Mouse (Mus musculus) neural tube, embryonic 12.5 days (tissue): ENCODE measurements at regions not wholly inside any gene's neighbourhood (a gene's known extent, or its start where the extent isn't known, plus 50 kb on each side); places are given as distances from the start of the nearest gene placed in this dataset.
"Not testable (repeated sequence)": the region's sequence is repeated elsewhere in the genome, so short reads cannot be mapped to it uniquely, and the experiment has no call there.

Experiments used
- ATAC-seq: fragments of 200-750 bp; cut with Nextera tagmentation; 2 replicates; pipeline ENCODE4 v1.8.0; 2017; ENCODE audit warnings: low read depth, mild to moderate bottlenecking, moderate TSS enrichment, moderate library complexity; ENCODE audit not compliant: low FRiP score
- H3K27ac ChIP-seq: fragments of 300-500 bp; sonication (generic); 2 replicates; pipeline ENCODE4 v1.5.1; 2016
- H3K27me3 ChIP-seq: fragments of 300-500 bp; sonication (generic); replicated peaks from 2 replicates; pipeline ENCODE4 v1.6.1; 2016; ENCODE audit warnings: mild to moderate bottlenecking
- H3K36me3 ChIP-seq: fragments of 300-500 bp; sonication (generic); 2 replicates; pipeline ENCODE4 v1.6.1; 2016; ENCODE audit warnings: mild to moderate bottlenecking
- H3K4me1 ChIP-seq: fragments of 300-500 bp; sonication (generic); 2 replicates; pipeline ENCODE4 v1.6.1; 2016
- H3K4me2 ChIP-seq: fragments of 300-500 bp; sonication (generic); replicated peaks from 2 replicates; pipeline ENCODE4 v1.6.1; 2016; ENCODE audit warnings: mild to moderate bottlenecking
- H3K4me3 ChIP-seq: fragments of 300-500 bp; sonication (generic); 2 replicates; pipeline ENCODE4 v1.5.1; 2016
- H3K9ac ChIP-seq: fragments of 300-500 bp; sonication (generic); 2 replicates; pipeline ENCODE4 v1.6.1; 2016; ENCODE audit warnings: mild to moderate bottlenecking
- H3K9me3 ChIP-seq: fragments of 300-500 bp; sonication (generic); 2 replicates; pipeline ENCODE4 v1.6.1; 2016; ENCODE audit warnings: mild to moderate bottlenecking
- WGBS: fragments of 180-500 bp; shearing (Covaris S2); methylation state at CpG from one replicate; pipeline ENCODE4 v1.1.7; 2016; 5-methylcytosine and 5-hydroxymethylcytosine counted together

DNA sequence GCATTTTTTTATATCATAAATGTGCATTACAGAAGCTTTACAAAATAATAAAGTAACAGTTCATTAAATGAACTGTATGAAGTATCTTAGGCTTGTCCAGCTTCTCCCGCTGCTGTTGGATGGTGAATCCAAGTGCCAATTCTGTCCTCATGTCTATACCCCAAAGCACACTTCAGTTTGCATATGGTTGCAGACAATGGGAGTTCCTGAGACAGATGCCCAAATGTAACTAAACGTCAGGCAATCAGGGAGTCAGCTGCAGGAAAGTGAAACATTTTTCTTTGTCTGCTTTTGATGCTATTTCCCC lies 859.4 kb upstream of the Mms22l start:
- ATAC-seq, result 0 out of 2 replicates have a peak, but pooled peaks have one; percentile 46
- H3K9me3 ChIP-seq, result no peaks in the 10 kb centered on the region
- no peaks in the 10 kb centered on the region for H3K4me1 ChIP-seq
- 0 out of 2 replicates have a peak overlapping the region, but pooled peaks have one; percentile 9 for H3K4me2 ChIP-seq
- WGBS, result 34% methylated on average over 2 of the region's 2 CpGs
- no peaks in the 10 kb centered on the region for H3K36me3 ChIP-seq
- no peak overlapping the region for H3K9ac ChIP-seq
- no peaks in the 10 kb centered on the region for H3K27me3 ChIP-seq
- H3K4me3 ChIP-seq, result no peak overlapping the region
- H3K27ac ChIP-seq, result no peak overlapping the region

DNA sequence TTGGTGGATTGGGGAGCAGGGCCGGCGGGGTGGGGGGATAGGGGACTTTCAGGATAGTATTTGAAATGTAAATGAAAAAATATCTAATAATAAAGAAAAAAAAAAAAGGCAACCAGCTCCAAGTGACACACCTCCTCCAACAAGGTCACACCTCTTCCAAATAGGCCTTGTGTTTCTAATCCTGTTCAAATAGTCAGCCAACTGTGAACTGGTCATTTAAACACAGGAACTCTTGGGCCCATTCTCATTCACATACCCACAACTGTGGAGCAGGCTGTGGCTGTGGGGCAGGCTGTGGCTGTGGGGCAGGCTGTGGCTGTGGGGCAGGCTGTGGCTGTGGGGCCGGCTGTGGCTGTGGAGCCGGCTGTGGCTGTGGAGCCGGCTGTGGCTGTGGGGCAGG lies 839.6 kb upstream of the Mms22l start:
- H3K9ac ChIP-seq, H3K4me1 ChIP-seq, H3K9me3 ChIP-seq, ATAC-seq, H3K27ac ChIP-seq, H3K27me3 ChIP-seq, H3K4me3 ChIP-seq, H3K4me2 ChIP-seq, H3K36me3 ChIP-seq: not testable (repeated sequence)
- WGBS, result 89% methylated on average over 5 of the region's 5 CpGs

DNA sequence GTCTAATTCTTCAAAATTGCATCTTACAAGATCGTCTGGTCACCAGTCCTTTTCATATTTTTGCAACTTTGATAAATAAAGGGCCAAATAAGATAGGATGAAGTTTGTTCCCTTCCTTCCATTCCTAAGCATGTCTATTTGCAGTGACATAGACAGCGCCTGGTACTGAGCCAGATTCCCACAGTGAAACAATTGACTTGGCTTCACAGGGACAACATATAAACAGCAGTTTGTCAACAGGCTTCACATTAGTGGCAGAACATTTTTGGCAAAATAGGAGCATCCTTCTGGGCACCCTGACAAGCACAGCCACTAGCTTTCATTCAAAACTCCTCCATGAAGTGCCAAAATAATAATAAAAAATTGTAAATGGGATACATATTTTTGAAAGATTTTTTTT lies 827.4 kb upstream of the Mms22l start:
- H3K4me2 ChIP-seq, result no peak overlapping the region
- no peaks in the 10 kb centered on the region for H3K36me3 ChIP-seq
- H3K27me3 ChIP-seq, result no peaks in the 10 kb centered on the region
- H3K4me1 ChIP-seq, result no peaks in the 10 kb centered on the region
- H3K9me3 ChIP-seq, result no peaks in the 10 kb centered on the region
- no peak overlapping the region for H3K4me3 ChIP-seq
- no peak overlapping the region for H3K27ac ChIP-seq
- H3K9ac ChIP-seq, result no peak overlapping the region
- WGBS, result 93% methylated on average over 2 of the region's 2 CpGs
- no peak for ATAC-seq

DNA sequence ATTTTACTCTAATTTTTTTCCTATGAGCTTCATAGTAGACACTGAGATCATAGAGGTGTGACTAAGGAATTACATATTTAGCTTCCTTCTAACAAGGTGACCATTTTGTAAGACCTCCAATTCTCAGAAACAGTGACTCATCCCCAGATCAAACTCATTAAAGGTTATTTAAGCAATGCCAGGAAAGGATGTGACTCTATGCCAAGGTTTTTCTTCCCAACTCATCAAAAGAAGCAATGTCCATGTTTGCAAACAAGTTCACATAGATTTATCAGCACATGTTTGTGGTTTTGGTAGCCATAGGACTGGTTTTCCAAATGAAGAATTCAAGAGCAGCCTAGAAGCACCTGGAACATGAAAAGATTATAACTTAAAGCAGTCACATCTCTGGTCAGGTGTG lies 792.6 kb upstream of the Mms22l start:
- Histone ChIP-seq H3K4me3 (no peak overlapping the region), H3K4me1 (no peaks in the 10 kb centered on the region), H3K27ac (no peak overlapping the region), H3K27me3 (no peaks in the 10 kb centered on the region), H3K9me3 (no peaks in the 10 kb centered on the region), H3K36me3 (no peaks in the 10 kb centered on the region), H3K4me2 (no peak overlapping the region), H3K9ac (no peak overlapping the region)
- ATAC-seq, result no peak

DNA sequence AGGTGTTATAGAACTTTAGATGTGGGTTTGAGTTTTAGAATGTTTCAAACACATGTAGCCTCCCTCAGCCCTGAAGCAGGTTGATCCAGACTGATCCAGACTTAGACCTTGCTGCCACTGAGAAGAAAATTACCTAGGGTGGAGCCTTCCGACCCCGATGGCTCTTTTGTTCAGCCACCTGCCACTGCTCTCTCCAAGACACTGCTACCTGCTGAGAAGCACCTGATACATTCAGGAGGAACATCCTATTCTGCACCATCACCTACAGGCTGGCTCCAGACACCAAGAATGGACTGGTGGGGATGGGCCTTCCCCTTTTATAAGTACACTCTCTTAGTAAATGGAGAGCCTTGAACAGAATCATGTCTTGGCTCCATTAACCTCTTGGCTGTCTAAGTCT lies 785.5 kb upstream of the Mms22l start:
- ATAC-seq, result no peak
- H3K9me3 ChIP-seq, result no peaks in the 10 kb centered on the region
- H3K4me1 ChIP-seq, result no peaks in the 10 kb centered on the region
- H3K4me2 ChIP-seq, result no peak overlapping the region
- 89% methylated on average over 2 of the region's 2 CpGs for WGBS
- no peak overlapping the region for H3K4me3 ChIP-seq
- H3K36me3 ChIP-seq, result no peaks in the 10 kb centered on the region
- H3K27ac ChIP-seq, result no peak overlapping the region
- H3K27me3 ChIP-seq, result no peaks in the 10 kb centered on the region
- H3K9ac ChIP-seq, result no peak overlapping the region

DNA sequence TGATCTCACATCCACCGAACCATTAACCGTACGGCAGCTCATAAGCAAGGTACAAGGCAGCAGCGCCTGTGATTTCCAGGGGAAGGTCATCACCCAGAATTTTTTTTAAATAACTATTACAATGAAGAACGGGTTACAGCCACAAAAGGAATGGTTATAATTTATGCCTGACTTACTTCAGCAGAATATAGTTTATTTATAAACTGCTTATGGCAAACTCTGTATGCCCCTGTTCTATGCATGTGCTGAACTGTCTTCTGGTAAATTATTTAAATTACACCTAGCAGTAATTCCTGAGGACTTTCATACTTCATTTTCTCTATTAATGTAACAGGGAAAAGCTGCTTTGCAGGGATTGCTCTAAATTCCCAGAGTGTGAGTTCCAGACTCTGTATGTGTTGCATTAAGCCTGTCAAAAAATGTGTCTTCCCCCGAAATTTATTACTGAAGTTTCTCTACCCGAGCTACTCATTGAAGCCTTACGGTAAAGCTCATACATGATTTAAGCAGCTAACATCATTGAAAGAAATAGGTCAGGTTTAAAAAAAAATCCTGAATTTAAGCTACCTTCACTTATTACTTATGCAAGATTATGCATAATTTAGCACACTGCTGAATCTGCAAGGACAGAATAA lies 782.4 kb upstream of the Mms22l start:
- no peak overlapping the region for H3K4me3 ChIP-seq
- ATAC-seq, result no peak
- no peak overlapping the region for H3K27ac ChIP-seq
- no peaks in the 10 kb centered on the region for H3K36me3 ChIP-seq
- WGBS, result 74% methylated on average over 8 of the region's 8 CpGs
- H3K9ac ChIP-seq, result no peak overlapping the region
- no peaks in the 10 kb centered on the region for H3K27me3 ChIP-seq
- no peaks in the 10 kb centered on the region for H3K4me1 ChIP-seq
- H3K4me2 ChIP-seq, result no peak overlapping the region
- no peaks in the 10 kb centered on the region for H3K9me3 ChIP-seq

DNA sequence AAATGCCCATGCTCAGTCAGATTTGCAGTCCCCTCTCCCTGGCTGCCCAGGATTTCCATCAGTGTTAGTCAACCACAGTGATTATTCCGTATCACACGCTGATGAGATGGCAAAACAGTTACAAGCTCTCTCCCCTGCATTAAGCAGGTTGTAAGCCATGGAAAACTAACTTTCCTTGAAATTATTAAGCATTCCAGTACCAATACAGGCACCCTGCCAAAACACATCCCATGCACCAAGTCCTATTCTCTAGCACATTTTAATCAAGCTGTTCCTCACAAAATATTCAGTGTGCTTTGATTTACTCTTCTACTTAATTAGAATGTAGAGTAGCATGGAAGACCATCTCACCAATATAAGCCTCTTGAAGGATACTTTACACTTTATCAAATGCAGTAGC lies 768.4 kb upstream of the Mms22l start:
- 74% methylated on average over 2 of the region's 2 CpGs for WGBS
- no peaks in the 10 kb centered on the region for H3K9me3 ChIP-seq
- no peak overlapping the region for H3K4me3 ChIP-seq
- no peak for ATAC-seq
- H3K36me3 ChIP-seq, result no peaks in the 10 kb centered on the region
- H3K4me2 ChIP-seq, result no peak overlapping the region
- no peak overlapping the region for H3K27ac ChIP-seq
- H3K9ac ChIP-seq, result no peak overlapping the region
- no peaks in the 10 kb centered on the region for H3K27me3 ChIP-seq
- no peaks in the 10 kb centered on the region for H3K4me1 ChIP-seq

DNA sequence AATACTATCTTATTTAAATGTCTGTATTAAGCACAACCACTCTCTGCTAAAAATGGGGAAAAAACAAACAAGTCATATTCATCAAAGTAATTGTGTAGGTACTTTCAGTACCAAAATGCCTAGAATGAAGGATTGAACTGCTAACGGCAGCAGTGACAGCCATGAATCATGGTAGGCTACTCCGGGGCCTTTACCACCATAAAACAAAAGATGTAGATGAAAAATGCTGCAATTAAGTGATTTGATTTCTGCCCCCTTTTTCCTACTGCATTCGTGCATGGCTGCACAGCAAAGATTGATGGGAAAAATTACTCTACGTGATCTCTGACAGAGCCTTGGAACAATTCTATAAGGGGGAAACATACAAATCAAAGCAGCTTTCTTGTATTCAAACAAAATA lies 763.8 kb upstream of the Mms22l start:
- 28% methylated on average over 4 of the region's 4 CpGs for WGBS

DNA sequence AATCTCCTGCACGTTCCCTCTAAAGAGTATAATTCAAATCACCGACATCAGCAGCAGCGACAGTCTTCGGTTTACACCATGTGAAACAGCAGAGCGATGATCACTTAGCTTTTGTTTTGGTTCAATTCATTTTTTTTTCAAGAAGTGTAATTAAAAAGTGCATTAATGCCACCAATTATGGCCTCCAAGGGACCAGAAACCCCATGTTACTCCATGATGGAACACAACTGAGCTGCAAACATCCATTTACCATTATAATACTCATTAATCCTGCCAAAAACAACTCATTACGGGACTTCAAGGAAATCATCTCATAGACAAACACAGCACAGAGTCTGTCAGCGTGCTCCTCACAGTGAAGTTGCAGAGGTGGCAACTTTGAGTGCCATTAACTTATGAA lies 752.2 kb upstream of the Mms22l start:
- H3K4me2 ChIP-seq, result no peak overlapping the region
- ATAC-seq, result no peak
- no peaks in the 10 kb centered on the region for H3K27me3 ChIP-seq
- H3K4me1 ChIP-seq, result no peaks in the 10 kb centered on the region
- no peaks in the 10 kb centered on the region for H3K9me3 ChIP-seq
- H3K4me3 ChIP-seq, result no peak overlapping the region
- 61% methylated on average over 7 of the region's 7 CpGs for WGBS
- no peaks in the 10 kb centered on the region for H3K36me3 ChIP-seq
- no peak overlapping the region for H3K9ac ChIP-seq
- no peak overlapping the region for H3K27ac ChIP-seq

More for the DNA sequence above, 763.8 kb upstream of the Mms22l start:
- Histone ChIP-seq H3K9me3 (no peaks in the 10 kb centered on the region), H3K36me3 (no peaks in the 10 kb centered on the region), H3K9ac (no peak overlapping the region), H3K27ac (no peak overlapping the region), H3K27me3 (no peaks in the 10 kb centered on the region), H3K4me3 (no peak overlapping the region), H3K4me1 (no peaks in the 10 kb centered on the region), H3K4me2 (no peak overlapping the region)
- ATAC-seq, result peak; percentile 50; the same call in 1 of the 2 replicates

DNA sequence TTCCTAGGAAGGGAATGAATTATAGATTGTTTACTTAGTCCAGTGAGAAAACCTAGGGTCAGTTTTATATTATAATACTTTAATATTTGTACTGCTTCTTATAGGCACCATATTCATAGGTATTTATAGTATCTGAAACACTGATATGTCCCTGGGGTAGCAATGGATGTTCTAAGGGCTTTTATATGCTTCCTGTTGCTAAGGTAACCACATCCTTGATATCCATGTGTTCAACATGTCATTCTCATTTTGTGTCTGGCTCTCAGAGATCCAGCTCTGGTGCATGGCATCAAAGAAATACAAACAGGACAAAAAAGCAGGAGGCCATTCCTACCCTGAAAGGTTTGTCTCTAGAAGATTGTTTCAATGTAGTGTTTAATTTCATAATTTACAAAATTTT lies 738.2 kb upstream of the Mms22l start:
- Histone ChIP-seq H3K4me2 (no peak overlapping the region), H3K9ac (no peak overlapping the region), H3K4me1 (peaks cover 3% of the 10 kb centered on the region; the same call in 1 of the 2 replicates), H3K9me3 (no peaks in the 10 kb centered on the region), H3K27me3 (no peaks in the 10 kb centered on the region), H3K4me3 (no peak overlapping the region), H3K27ac (no peak overlapping the region), H3K36me3 (no peaks in the 10 kb centered on the region)
- ATAC-seq, result no peak

DNA sequence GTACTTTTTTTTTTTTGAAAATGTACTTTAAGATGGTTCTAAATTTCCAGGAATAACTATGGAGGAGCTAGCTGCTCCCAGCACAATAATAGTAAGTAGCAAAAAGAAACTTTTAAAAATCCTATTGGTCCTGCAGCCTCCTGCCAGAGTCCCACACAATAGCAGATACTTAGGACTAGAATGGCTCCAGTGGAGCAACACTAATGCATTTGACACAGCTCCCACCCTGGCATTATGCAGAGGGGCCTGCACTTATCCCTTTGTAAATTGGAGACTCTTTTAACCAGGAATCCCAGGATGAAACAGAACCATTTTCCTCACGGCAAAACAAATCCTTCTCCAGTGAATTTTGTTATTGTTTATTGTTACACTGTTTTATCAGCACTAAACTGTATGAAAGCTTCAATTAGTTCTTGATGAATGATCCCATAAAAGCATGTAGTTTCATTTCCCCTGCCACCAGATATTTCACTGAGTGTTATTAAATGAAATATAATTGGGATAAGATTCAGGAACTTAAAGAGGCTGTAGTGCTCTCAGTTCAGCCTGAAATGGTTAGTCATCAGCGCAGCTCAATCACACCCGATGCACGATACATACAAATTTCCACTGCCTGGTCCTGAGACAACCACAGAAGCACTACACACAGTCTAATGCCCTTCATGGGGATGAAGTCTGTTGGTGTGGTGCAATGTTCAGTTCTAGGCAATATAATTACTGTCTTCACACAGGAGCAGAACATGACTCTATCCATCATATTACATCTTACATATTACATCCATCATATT lies 708.6 kb upstream of the Mms22l start:
- no peaks in the 10 kb centered on the region for H3K27me3 ChIP-seq
- peak; percentile 99 for ATAC-seq
- 0 out of 2 replicates have a peak, but pooled peaks cover 2% of the 10 kb centered on the region for H3K4me1 ChIP-seq
- no peak overlapping the region for H3K27ac ChIP-seq
- H3K4me3 ChIP-seq, result no peak overlapping the region
- no peaks in the 10 kb centered on the region for H3K9me3 ChIP-seq
- no peak overlapping the region for H3K9ac ChIP-seq
- WGBS, result 25% methylated on average over 4 of the region's 4 CpGs
- peak overlapping the region; percentile 5; the same call in 1 of the 2 replicates for H3K4me2 ChIP-seq
- H3K36me3 ChIP-seq, result no peaks in the 10 kb centered on the region

DNA sequence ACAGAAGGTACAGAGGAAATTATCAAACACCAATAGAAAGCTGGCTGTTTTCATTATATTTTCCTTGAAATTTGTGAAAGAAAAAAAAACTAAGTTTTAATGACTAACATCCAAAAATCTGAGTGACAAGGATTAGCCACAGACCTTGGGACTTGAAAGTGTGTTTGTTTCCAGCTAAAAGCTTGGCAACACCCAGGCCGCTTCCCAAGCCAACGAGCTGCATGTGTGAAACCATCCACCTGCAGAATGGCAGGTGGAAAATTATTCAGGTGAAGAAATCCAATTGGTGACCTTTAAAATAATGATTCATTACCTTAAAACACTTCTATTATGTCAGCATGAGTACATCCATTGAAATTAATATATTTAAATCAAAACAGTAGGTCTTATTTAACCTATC lies 672.7 kb upstream of the Mms22l start:
- Histone ChIP-seq H3K9ac (no peak overlapping the region), H3K4me1 (no peaks in the 10 kb centered on the region)

DNA sequence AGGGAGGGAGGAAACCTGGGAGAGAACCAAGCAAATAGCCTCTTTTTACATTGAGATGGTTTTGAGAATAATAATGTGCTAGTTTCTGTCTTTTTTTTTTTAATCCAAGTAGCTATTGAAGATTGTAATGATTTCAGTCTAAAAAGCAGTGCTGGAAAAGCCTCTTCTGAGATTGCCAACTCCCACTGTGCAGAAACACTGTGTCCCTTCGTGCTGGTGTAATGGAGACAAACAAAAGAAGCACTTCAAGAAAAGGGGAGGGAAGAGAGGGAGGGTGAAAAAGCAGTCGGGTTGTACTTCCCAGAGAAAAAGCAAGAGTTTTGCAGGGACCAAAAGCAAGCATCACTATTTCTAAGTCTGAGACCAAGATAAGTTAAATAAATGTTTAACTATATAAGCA lies 669.4 kb upstream of the Mms22l start:
- Histone ChIP-seq H3K4me2 (no peak overlapping the region), H3K27ac (no peak overlapping the region)
- peak; percentile 53; the same call in 1 of the 2 replicates for ATAC-seq

More for the DNA sequence above, 672.7 kb upstream of the Mms22l start:
- Histone ChIP-seq H3K4me3 (no peak overlapping the region), H3K4me2 (no peak overlapping the region), H3K9me3 (no peaks in the 10 kb centered on the region), H3K27ac (no peak overlapping the region), H3K27me3 (no peaks in the 10 kb centered on the region), H3K36me3 (no peaks in the 10 kb centered on the region)
- ATAC-seq, result no peak
- 87% methylated on average over 2 of the region's 2 CpGs for WGBS

More for the DNA sequence above, 669.4 kb upstream of the Mms22l start:
- Histone ChIP-seq H3K9ac (no peak overlapping the region), H3K27me3 (no peaks in the 10 kb centered on the region), H3K4me3 (no peak overlapping the region), H3K9me3 (no peaks in the 10 kb centered on the region), H3K4me1 (no peaks in the 10 kb centered on the region), H3K36me3 (no peaks in the 10 kb centered on the region)
- WGBS, result 0% methylated on average over 2 of the region's 2 CpGs
